Mouse (Mus musculus): ENCODE measurements around the gene Lexm.

Gene Lexm

GRCm38 (mm10) chr4:106617056-106617455 lies at the start of gene Lexm:
Gene Lexm, minus strand, starts transcription at chr4:106617241.
- DNase-seq (ENCODE audit: low read depth, low spot score): no peak

DNA sequence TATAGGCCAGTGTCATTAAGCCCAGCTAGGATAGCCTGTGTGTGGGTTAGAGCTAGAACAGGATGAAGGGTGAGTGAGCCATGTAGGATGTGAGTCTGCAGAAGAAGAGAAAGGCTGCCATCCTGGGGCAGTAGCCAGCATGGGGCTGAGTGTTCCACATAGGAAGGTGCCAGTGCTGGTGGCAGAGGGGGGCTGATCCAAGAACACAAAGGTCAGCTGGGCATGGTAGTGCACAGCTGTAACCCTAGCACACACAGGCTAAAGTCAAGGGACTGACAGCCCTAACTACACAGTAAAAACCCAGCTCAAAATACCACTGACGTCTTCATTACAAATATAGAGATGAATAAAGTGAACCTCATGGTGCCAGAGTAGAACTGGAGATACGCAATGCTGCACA lies 49.5 kb upstream of the Lexm start:
- DNase-seq (ENCODE audit: low read depth, low spot score): peak; percentile 88

GRCm38 (mm10) chr4:106665673-106666072 lies 48.6 kb upstream of the Lexm start:
- DNase-seq (ENCODE audit: low read depth, low spot score): no peak

DNA sequence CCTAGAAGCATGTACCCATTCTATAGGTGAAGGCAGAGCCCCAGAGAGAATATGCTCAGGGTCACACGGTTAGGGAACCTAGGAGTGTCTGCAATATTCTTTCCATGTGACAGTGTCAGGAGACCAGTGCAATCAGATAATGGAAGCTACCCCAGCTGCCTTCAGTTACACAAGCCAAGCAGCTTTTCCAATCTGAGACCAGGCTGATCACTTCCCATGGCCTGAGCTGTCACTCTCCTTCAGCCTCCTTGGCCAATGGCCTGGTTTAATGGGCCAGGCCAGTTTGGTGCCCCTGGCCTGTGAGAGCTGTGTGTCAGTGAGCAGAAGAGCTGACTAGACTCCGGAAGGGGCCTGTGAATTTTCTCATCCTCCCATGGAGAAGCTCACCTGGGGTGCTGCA lies 48.2 kb upstream of the Lexm start:
- DNase-seq (ENCODE audit: low read depth, low spot score): no peak

- DNase-seq (ENCODE audit: low read depth, low spot score): no peak
Measured at GRCm38 (mm10) chr4:106664697-106665096, 47.7 kb upstream of the Lexm start.

DNA sequence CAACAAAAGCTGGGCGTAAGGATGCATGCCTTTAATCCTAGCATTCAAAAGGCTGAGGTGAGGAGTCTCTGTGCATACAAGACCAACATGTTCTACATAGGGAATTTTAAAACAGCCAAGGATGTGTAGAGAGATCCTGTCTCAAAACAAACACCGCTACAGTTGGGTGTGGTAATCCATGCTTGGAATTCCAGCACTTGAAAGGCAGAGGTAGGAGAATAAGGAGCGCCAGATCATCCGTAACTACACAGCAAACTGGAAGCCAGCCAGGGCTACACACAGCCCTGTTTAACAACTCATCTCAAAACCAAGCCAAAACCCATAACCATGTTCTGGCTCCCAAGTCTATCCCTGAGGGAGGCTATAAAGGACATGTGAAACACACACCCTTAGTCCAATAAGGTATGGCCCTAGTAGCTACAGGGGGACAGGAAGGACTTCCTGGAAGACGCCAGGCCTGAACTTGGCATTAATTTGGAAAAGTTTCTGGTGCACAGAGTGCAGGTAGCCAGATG lies 47.0 kb upstream of the Lexm start:
- no peak for DNase-seq (ENCODE audit: low read depth, low spot score)

GRCm38 (mm10) chr4:106655681-106656080 lies 38.6 kb upstream of the Lexm start:
- peak; percentile 50 for DNase-seq (ENCODE audit: low read depth, low spot score)

DNA sequence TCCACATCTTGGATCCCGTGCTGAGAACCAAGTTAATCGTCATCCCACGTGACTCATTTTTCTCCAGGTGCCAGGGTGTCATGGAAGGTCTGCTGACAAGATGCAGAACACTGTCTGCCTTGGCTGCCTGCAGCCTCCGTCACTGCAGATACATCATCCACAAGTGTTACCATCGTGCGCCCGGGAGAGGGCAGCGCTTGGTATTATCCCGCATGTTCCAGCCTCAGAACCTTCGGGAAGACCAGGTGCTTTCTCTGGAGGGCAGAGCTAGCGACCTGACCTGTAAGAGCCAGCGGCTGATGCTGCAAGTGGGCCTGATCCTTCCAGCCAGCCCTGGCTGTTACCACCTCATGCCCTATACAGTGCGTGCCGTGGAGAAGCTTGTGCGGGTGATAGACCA lies 36.0 kb upstream of the Lexm start:
- DNase-seq (ENCODE audit: low read depth, low spot score): no peak

- DNase-seq (ENCODE audit: low read depth, low spot score): no peak
Measured at GRCm38 (mm10) chr4:106652546-106652945, 35.5 kb upstream of the Lexm start.

DNA sequence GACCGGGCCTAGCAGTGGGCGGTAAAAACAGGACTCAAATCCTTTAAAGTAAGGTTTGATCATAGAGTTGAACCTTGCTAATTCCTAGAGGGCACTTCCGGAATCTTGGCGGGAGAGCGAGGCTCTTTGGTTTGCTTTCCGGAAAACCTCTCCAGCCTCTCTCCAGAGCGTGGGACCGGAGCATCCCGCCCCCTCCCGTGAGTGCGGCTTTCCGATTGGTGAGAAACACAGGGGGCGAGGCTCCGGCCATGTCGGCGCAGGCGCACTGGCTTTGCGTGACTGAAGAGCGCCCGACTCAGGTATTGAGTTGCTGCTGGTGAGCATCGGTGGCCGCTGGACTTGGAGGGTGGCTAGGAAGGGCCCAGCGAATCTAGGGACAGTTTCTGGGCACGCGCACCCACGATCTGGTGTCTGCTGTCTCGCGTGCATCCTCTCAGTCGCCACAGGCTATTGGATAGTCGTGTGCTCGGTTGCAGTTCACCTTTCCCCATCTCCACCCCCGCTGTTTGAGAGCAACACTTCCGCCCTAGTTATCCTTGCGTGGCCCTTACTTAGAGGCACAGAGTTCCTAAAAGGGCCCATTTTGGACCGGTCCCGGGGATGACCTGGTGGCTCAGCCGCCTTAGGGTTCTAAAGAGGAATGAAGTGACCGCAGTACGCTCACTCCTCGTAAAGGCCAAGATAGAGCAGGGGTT lies 33.9 kb upstream of the Lexm start, which contains the start of gene Pars2:
Gene Pars2 (plus strand): TSS at position 237 of the 695 bp plus-strand sequence.
- peak; percentile 97 for DNase-seq (ENCODE audit: low read depth, low spot score)

GRCm38 (mm10) chr4:106647137-106647536 lies 30.1 kb upstream of the Lexm start:
- DNase-seq (ENCODE audit: low read depth, low spot score): no peak

DNA sequence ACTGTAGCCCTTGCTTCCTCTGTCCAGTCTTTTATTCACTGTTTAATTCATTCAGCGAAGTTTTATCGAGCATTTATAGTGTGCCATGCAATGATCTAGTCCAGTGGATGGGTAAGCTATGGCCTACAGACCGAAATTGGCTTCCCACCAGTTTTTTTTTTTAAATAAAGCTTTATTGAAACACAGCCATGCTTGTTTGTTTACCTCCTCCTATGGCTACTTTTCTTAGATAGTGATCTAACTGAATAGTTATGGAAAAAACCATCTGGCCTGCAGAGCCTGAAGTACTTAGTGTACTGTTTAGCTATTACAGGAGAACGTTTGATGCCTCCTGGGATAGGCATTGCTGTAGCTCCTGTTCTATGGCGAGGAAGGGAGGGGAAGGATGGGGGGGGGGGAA lies 28.8 kb upstream of the Lexm start:
- no peak for DNase-seq (ENCODE audit: low read depth, low spot score)

DNA sequence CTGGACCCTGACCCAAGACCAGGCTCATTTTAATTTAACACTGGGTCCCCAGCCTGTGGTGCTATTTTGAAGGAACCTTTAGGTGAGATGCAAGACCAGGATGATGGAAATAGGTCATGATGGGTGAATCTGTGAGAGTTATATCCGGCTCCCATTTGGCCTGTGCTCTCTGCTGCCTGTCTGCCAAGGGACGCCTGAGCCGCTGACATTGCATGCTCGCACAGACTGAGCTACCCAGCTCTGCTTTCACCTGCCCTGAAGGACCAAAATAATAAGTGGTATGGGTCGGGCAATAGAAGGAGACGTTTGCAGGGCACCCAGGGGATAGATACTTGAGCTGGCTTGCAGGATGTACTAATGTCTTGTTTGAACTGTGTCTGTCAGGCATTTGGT lies 27.2 kb upstream of the Lexm start:
- DNase-seq (ENCODE audit: low read depth, low spot score): peak; percentile 64

DNA sequence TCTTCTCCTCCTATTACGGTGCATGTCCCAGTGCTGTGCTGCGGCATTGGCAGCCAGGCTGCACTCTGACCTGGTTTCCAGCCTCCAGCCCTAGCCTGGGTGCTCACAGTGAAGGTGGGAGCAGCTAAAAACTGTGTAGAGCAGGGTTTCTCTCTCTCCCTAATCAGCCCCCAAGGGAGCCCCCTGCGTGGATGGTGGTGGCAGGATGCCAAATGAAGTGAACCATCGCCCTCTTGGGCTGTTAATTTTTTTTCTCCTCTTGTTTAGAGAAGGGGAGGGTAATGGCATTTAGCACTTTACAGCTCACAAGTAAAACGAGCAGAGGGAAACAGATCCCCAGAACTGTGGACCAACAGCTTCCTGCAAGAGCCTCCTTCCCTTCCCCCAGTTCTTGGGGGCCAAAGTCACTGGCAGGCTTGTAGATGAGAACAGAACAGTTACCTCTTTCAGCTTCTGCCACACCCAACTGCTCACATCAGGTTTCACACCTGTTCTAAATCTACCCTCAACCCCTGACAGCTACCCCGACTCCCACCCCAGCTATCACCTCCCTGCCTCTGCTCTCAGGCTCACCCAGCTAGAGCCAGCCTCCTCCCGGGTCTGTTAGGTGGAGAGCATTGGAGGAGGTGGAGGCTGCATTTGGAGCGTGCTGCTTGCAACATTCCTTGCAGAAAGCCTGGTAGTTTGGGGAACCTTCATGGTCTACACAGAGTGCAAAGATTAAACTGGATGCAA lies 26.6 kb upstream of the Lexm start:
- DNase-seq (ENCODE audit: low read depth, low spot score): no peak

GRCm38 (mm10) chr4:106634086-106634479 lies 17.0 kb upstream of the Lexm start:
- DNase-seq (ENCODE audit: low read depth, low spot score): no peak

DNA sequence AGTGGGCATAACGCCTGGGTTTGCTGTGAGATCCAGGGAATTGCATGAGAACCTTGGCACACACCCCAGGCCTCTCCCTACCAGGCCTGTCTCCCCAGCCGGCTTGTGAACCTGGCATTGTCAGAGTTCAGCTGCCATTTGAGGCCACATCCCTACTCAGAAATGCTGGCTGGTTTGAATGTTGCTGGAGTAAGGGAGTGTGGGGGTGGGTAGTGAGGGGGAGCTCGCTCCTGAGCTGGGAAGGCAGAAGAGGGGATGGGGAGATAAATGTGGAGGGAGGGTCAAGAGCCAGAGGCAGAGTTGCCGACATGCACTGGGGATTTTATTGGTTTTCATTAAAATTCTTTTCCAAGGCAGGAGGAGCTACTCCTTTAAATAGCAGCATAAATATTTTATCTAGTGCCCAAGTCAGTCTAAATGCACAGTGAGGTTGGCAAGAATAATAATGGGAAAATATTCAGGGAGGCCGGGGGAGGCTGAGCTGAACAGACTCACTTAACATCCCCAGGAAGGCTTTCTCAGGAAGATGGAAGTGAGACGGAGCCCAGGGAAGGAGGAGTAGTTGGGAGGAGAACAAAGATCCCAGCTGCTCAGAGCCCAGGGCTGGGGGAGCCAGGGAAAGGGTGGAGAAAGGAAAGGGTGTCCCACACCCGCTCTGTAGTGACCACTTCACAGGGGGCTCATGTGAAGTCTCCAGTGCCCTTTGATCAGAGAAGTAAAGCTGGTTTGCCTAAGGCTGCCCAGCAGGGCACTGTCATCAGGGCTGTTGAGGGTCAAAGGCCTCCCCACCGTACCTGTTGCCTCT lies 16.4 kb upstream of the Lexm start:
- DNase-seq (ENCODE audit: low read depth, low spot score): no peak

- DNase-seq (ENCODE audit: low read depth, low spot score): no peak
Measured at GRCm38 (mm10) chr4:106632313-106632712, 15.3 kb upstream of the Lexm start.

GRCm38 (mm10) chr4:106630333-106631220 lies 13.5 kb upstream of the Lexm start:
- peak; percentile 52 for DNase-seq (ENCODE audit: low read depth, low spot score)

DNA sequence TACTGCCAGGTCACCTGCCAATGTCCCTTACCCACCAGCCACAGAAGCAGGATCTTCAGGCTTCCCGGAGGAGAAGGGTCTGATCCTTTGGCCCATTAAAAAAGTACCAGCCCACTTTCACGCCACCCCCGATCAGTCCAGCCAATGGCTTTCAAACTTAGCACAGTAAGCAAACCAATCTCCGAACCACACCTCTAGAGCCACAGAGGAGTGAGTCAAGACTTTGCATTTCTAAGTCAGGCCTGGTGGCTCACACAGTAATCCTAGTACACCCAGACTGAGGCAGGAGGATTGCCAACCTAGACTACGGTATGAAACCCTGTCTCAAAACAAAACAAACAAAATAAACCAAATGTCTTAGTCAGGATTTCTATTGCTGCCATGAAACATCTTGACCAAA lies 12.3 kb upstream of the Lexm start:
- no peak for DNase-seq (ENCODE audit: low read depth, low spot score)

DNA sequence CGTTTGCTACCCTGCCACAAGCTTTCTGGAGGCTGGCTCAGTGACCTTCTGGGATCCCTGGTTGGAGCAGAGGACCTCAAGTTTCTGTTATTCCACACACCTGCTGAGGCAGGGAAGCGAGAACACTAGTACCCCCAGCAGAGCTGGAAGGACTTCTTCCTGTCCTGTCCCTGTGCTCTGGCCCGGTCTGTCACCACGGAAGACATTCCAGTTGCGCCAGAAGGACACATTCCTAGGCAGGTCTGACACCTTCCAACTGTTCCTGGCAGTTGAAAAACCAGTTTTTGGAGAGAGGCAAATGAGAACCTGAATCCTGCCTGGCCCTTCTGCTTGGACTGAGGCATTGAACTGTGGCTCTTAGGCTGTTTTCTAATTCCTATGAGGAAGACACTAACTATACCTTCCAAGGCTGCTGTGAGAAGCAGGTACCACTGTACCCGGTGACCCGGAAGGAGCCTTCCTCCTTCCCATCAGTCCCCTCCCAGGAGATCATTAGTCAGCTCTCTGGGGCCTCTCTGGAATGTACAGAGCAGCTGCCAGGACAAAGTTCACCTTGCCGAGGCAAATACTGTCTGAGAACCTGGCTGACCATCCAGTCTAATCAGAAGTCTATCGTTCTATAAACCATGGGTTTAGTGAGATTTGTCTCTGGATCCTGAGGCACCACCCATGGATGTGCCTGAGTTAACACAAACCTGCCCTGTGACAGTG lies 11.8 kb upstream of the Lexm start:
- no peak for DNase-seq (ENCODE audit: low read depth, low spot score)

DNA sequence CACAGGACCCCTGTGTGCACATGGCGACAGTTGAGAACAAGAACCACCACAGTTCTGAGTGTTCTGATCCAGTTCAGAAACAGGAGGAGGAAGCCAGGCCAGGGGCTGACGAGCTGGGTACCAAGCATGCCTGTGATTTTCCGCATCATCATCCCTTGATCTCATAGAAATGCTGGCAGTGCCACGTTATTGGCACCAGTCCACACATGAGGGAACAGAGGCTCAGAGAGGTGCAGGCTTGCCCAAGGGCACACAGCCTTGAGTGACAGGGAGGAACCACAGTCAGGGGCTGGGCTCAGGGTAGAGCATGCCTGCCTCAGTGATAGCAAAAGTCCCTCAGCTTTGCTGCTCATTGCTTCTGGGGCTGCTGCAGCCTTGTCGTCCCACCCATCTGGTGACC lies 10.8 kb upstream of the Lexm start:
- DNase-seq (ENCODE audit: low read depth, low spot score): no peak

Measured in skeletal muscle tissue, adult 2 months (tissue).